Mouse (Mus musculus) intestine, embryonic 16.5 days (tissue): Measurements from ENCODE around the gene Tex19.2. TPM values are rescaled to one million over a fixed set of nuclear protein-coding genes. Genes with fewer than 3 reads are reported as not detected.

Experiments used
- ATAC-seq: fragments of 200-750 bp; cut with Nextera tagmentation; 2 replicates; pipeline ENCODE4 v1.8.0; 2017; ENCODE audit warnings: moderate TSS enrichment, moderate library complexity
- H3K27ac ChIP-seq: fragments of 300-500 bp; sonication (generic); 2 replicates; pipeline ENCODE4 v1.5.1; 2014; ENCODE audit warnings: mild to moderate bottlenecking, low read length
- H3K27me3 ChIP-seq: fragments of 300-500 bp; sonication (generic); replicated peaks from 2 replicates; pipeline ENCODE4 v1.6.1; 2014; ENCODE audit warnings: low read length, control low read depth, mixed read lengths; ENCODE audit not compliant: control insufficient read depth, insufficient read depth
- H3K36me3 ChIP-seq: fragments of 300-500 bp; sonication (generic); 2 replicates; pipeline ENCODE4 v1.6.1; 2014; ENCODE audit warnings: low read length, control low read depth; ENCODE audit not compliant: control insufficient read depth, insufficient read depth
- H3K4me1 ChIP-seq: fragments of 300-500 bp; sonication (generic); 2 replicates; pipeline ENCODE4 v1.6.1; 2014; ENCODE audit warnings: low read length, control low read depth, mixed read lengths; ENCODE audit not compliant: control insufficient read depth, insufficient read depth
- H3K4me2 ChIP-seq: fragments of 300-500 bp; sonication (generic); 2 replicates; pipeline ENCODE4 v1.6.1; 2014; ENCODE audit warnings: low read depth, low read length, control low read depth
- H3K4me3 ChIP-seq: fragments of 300-500 bp; sonication (generic); 2 replicates; pipeline ENCODE4 v1.5.1; 2014; ENCODE audit warnings: mild to moderate bottlenecking, low read length
- H3K9ac ChIP-seq: fragments of 300-500 bp; sonication (generic); 2 replicates; pipeline ENCODE4 v1.6.1; 2014; ENCODE audit warnings: low read depth, low read length
- H3K9me3 ChIP-seq: fragments of 300-500 bp; sonication (generic); 2 replicates; pipeline ENCODE4 v1.6.1; 2016; ENCODE audit warnings: low read length, control low read depth; ENCODE audit not compliant: control insufficient read depth
- WGBS: fragments of 180-500 bp; shearing (Covaris S2); extraction: QIAGEN DNeasy Blood & Tissue Kit; methylation state at CpG from one replicate; pipeline ENCODE4 v1.1.7; 2014; 5-methylcytosine and 5-hydroxymethylcytosine counted together
- polyA plus RNA-seq: library from polyadenylated mRNA; unstranded; fragments of >200 nt; fragmentation: Nextera tagmentation; extraction: Ambion mirVana; gene quantifications from 2 replicates; pipeline ENCODE4 v1.2.1, GENCODE M21; 2015

Gene Tex19.2
- polyA plus RNA-seq, result not detected in 2 replicates

DNA sequence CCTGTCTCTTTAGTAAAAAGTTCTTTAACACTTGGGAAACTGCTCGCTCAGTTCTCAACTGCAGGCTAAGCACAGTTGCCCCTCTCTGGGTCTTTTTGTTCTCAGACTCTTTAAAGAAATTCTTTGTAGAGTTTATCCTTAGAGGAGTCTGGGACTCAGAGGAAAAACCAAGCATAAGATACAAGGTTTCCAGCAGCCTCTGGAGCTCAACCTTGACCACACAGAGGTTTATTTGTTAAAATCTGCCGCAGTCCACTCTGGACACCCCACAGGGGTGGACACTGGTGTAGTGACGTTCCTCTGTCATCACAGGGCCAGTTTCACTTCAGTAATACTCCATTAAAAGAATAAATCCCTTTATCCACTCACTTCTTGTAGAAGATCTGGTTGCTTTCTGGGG is at the start of gene Tex19.2:
Tex19.2 (minus strand) TSS at position 101 of the 400 bp plus-strand sequence.
- Histone ChIP-seq H3K27me3 (no peaks in the 10 kb centered on the region), H3K27ac (no peak within 1 kb of the TSS), H3K4me3 (no peak within 1 kb of the TSS), H3K4me2 (no peak within 1 kb of the TSS), H3K36me3 (no peaks in the 10 kb centered on the region), H3K4me1 (no peaks in the 10 kb centered on the region), H3K9ac (no peak within 1 kb of the TSS), H3K9me3 (no peaks in the 10 kb centered on the region)
- WGBS, result 77% methylated on average over 3 of the region's 3 CpGs
- no peak for ATAC-seq

DNA sequence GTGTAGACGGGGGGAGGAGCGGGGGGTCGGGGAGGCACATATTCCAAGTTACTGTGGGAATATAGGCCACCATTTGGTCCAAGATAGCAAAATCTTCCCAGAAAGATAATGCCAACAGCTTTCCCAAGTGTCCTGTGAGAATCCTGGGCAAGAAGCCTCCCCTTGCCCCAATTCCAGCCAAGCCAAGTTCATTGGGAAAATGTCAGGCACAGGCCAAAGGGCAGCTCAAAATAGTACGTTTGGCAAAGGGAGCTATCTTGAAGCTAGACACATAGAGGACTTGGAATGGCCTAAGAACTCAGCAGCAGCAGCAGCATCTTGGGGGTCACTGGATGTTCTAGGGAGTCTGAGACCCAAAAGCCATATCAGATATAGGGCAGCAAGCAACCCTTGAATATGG is 45.3 kb upstream of the Tex19.2 start:
- Histone ChIP-seq H3K27ac (no peak overlapping the region), H3K4me3 (no peak overlapping the region), H3K9me3 (no peaks in the 10 kb centered on the region), H3K4me2 (no peak overlapping the region), H3K9ac (no peak overlapping the region), H3K36me3 (no peaks in the 10 kb centered on the region), H3K27me3 (no peaks in the 10 kb centered on the region), H3K4me1 (no peaks in the 10 kb centered on the region)
- no peak for ATAC-seq
- WGBS, result 84% methylated on average over 4 of the region's 4 CpGs

DNA sequence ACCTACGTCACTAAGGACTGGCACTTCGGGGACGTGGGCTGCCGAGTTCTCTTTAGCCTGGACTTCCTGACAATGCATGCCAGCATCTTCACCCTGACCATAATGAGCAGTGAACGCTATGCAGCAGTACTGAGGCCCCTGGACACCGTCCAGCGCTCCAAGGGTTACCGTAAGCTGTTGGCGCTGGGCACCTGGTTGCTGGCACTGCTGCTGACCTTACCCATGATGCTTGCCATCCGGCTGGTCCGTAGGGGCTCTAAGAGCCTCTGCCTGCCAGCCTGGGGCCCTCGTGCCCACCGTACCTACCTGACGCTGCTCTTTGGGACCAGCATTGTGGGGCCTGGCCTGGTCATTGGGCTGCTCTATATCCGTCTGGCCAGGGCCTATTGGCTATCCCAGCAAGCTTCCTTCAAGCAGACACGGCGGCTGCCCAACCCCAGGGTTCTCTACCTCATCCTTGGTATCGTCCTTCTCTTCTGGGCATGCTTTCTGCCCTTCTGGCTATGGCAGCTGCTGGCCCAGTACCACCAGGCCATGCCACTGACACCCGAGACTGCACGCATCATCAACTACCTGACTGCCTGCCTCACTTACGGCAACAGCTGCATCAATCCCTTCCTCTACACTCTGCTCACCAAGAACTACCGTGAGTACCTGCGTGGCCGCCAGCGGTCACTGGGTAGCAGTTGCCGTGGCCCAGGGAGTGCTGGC is 42.3 kb upstream of the Tex19.2 start:
- 91% methylated on average over 26 of the region's 26 CpGs for WGBS
- no peak overlapping the region for H3K4me3 ChIP-seq
- 0 out of 2 replicates have a peak, but pooled peaks cover 4% of the 10 kb centered on the region for H3K4me1 ChIP-seq
- ATAC-seq, result no peak
- H3K27ac ChIP-seq, result no peak overlapping the region
- H3K9me3 ChIP-seq, result no peaks in the 10 kb centered on the region
- no peaks in the 10 kb centered on the region for H3K36me3 ChIP-seq
- H3K4me2 ChIP-seq, result no peak overlapping the region
- no peak overlapping the region for H3K9ac ChIP-seq
- peaks cover 18% of the 10 kb centered on the region for H3K27me3 ChIP-seq

DNA sequence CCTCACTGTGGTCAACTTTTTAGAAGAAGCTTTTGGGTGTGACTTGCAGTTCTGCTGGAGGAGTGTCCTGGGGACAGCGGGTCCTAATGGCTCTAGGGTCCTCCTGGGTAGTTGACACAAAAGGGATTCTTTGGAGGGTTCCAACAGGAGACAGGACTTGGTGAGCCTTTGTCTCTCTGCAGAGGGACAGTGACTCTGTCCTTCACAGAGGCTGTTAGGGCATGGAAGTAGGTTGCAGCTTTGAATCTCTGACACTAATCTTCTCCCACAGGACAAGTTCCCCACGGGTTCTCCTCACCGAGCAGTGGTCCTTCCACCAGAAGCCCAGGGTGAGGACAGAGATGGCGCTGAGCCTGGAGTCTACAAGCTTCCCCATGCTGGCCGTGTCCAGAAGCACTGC is 41.5 kb upstream of the Tex19.2 start, which contains the start of gene Uts2r:
Uts2r (plus strand) TSS at position 301 of the 400 bp plus-strand sequence.
- WGBS, result 92% methylated on average over 5 of the region's 5 CpGs
- Histone ChIP-seq H3K9ac (no peak within 1 kb of the TSS), H3K27ac (no peak within 1 kb of the TSS), H3K27me3 (peaks cover 26% of the 10 kb centered on the region), H3K9me3 (no peaks in the 10 kb centered on the region), H3K4me3 (no peak within 1 kb of the TSS), H3K4me1 (0 out of 2 replicates have a peak, but pooled peaks cover 4% of the 10 kb centered on the region), H3K4me2 (no peak within 1 kb of the TSS), H3K36me3 (no peaks in the 10 kb centered on the region)
- no peak for ATAC-seq

DNA sequence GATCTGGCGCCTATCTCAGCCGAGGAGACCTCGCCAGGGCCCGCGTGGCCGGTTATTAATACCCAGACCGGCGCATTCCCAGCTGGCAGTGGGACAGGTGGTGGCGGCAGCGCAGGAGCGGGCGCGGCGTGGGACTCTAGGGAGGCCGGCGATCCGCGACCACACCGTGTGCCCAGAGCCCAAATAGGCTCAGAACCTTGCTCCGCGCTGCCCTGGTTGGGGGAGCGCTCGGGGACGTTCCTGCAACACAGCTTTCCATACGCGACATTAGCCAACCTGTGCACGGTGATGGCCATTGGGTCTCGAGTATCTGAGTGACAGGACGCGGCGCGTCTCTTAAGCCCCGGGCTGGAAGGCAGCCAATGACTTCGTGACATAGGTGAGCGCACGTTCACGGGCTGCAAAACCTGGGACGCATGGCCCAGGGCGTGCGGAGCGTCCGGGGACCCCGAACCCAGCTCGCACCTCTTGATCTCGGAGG is 38.0 kb upstream of the Tex19.2 start:
- Histone ChIP-seq H3K36me3 (no peaks in the 10 kb centered on the region), H3K27ac (no peak overlapping the region), H3K9me3 (no peaks in the 10 kb centered on the region), H3K4me3 (peak overlapping the region; percentile 44), H3K9ac (no peak overlapping the region), H3K27me3 (peaks cover 29% of the 10 kb centered on the region), H3K4me2 (peak overlapping the region; percentile 68), H3K4me1 (0 out of 2 replicates have a peak, but pooled peaks cover 4% of the 10 kb centered on the region)
- peak; percentile 31; the same call in 1 of the 2 replicates for ATAC-seq
- WGBS, result under 1% methylated on average over 45 of the region's 45 CpGs

DNA sequence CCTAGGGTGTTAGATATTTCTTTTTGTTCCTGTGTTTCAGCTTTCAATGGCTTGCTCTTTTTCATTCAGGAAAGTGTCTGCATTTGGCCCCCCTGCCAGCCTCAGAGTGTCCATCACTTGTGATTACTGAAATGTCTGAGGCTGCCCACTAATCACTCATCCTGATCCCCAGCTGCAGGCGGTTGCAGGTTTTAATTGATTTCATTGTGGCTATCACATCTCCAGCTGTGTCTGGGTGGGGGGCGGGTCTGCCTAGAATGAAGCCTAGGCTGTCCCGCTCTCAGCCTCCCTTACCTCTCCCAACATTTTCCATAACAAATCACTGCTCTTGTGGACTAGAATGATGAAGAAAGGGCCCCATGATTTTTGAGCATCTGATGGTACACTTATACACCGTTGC is 35.7 kb upstream of the Tex19.2 start:
- ATAC-seq, result no peak
- no peak overlapping the region for H3K27ac ChIP-seq
- 42% methylated on average over 4 of the region's 4 CpGs for WGBS
- no peak overlapping the region for H3K9ac ChIP-seq
- H3K27me3 ChIP-seq, result peaks cover 29% of the 10 kb centered on the region
- no peaks in the 10 kb centered on the region for H3K9me3 ChIP-seq
- H3K36me3 ChIP-seq, result no peaks in the 10 kb centered on the region
- H3K4me1 ChIP-seq, result 0 out of 2 replicates have a peak, but pooled peaks cover 4% of the 10 kb centered on the region
- H3K4me2 ChIP-seq, result no peak overlapping the region
- no peak overlapping the region for H3K4me3 ChIP-seq

DNA sequence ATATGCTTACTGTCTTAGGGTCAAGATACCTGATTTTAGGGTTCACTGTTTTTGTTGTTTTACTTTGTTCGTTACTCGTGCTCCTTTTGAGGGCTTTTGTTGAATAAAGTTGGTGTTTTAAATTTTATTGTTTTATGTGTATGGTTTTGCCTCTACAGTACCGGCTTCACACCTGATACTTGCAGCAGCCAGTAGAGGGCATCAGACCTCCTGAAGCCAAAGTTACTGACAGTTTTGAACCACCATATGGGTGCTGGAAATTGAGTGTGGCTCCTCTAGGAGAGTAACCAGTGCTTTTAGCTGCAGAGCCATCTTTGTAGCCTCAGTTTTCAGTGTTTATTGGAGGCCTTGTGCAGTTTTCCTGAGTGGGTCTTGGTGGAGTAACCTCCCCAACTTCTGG is 29.7 kb upstream of the Tex19.2 start:
- Histone ChIP-seq H3K27me3 (no peaks in the 10 kb centered on the region), H3K4me3 (no peak overlapping the region), H3K36me3 (no peaks in the 10 kb centered on the region), H3K4me1 (peaks cover 5% of the 10 kb centered on the region), H3K9me3 (no peaks in the 10 kb centered on the region), H3K9ac (no peak overlapping the region), H3K27ac (no peak overlapping the region), H3K4me2 (no peak overlapping the region)
- WGBS, result 79% methylated on average over 3 of the region's 3 CpGs
- no peak for ATAC-seq

DNA sequence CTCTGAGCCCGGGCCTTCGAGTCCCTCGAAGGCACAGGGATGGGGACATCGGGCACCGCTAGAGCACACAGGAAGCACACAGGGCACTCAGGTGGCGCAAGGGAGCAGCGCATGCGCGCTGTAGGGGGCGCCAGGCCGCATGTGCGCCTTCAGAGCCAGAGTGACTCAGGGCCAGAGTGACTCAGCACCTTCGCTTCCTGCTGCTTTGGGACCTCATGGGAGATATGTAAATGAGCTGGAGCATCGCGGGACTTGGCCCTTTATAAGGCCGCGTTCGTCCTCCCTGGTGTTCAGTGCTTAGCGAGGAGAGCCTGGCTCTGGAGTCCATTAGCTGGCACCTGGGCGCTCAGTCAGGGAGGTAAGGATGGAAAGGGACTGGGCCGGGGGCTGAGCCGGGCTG is 27.4 kb upstream of the Tex19.2 start, which contains the start of gene Tex19.1:
Tex19.1 (plus strand) TSS at position 279 of the 400 bp plus-strand sequence.
- 87% methylated on average over 22 of the region's 22 CpGs for WGBS
- H3K27ac ChIP-seq, result no peak within 1 kb of the TSS
- no peak for ATAC-seq

DNA sequence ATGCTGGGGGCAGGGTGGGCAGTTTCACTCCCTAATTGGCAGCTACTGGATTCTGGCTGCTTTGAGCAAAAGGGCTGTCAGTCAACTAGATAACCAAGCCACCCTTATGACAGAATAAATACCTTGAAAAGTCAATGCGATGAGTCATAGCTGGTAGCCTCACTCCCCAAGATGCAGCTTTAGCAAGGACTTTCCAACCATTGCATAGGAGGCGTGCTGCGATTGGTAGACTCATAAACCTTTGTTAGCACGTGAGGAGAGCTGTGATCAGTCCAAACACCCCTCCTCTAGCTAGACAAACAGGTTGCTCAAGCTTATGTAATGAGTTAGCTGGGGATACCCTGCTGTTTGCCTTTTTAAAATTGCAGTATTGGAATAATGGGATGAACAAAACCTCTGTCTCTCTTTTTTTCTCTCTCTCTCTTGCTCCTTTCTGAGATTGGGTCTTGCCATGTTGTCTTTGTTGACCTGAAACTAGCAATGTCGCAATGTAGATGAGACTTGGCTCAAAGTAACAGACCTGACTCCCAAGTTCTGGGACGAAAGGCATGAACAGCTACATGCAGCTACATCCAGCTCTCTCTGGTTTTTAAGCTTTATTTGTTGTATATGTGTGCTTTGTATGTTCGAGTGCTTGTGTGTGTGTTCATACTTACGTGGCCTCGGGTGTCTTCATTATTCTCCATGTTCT is 25.0 kb upstream of the Tex19.2 start:
- no peak overlapping the region for H3K27ac ChIP-seq
- 68% methylated on average over 9 of the region's 9 CpGs for WGBS
- peak; percentile 85 for ATAC-seq

More for the DNA sequence above, 27.4 kb upstream of the Tex19.2 start, which contains the start of gene Tex19.1:
- no peak within 1 kb of the TSS for H3K4me3 ChIP-seq
- H3K9ac ChIP-seq, result no peak within 1 kb of the TSS
- no peaks in the 10 kb centered on the region for H3K27me3 ChIP-seq
- no peak within 1 kb of the TSS for H3K4me2 ChIP-seq
- H3K36me3 ChIP-seq, result no peaks in the 10 kb centered on the region
- H3K4me1 ChIP-seq, result peaks cover 8% of the 10 kb centered on the region
- H3K9me3 ChIP-seq, result no peaks in the 10 kb centered on the region

More for the DNA sequence above, 25.0 kb upstream of the Tex19.2 start:
- Histone ChIP-seq H3K36me3 (no peaks in the 10 kb centered on the region), H3K9me3 (no peaks in the 10 kb centered on the region), H3K4me1 (peaks cover 8% of the 10 kb centered on the region), H3K4me3 (no peak overlapping the region), H3K4me2 (no peak overlapping the region), H3K27me3 (0 out of 2 replicates have a peak, but pooled peaks cover 2% of the 10 kb centered on the region), H3K9ac (no peak overlapping the region)
